In genomic region chr11:18877626-18878011, GRCm38 (mm10) we compare ENCODE assay signal across 8 mouse cellular contexts.
DNase-seq lines count a peak whose midpoint lies in the region; ATAC-seq lines count a peak whose summit lies in the region.

No protein-coding gene starts in this region.

- peaks cover 74% of the 10 kb centered on the region for H3K4me1 ChIP-seq in hindbrain, embryonic 15.5 days (replicated peaks)
- H3K4me1 ChIP-seq in midbrain, embryonic 15.5 days = peaks cover 32% of the 10 kb centered on the region

- no peaks in the 10 kb centered on the region for H3K9me3 ChIP-seq in hindbrain, embryonic 15.5 days
- H3K9me3 ChIP-seq in midbrain, embryonic 15.5 days = no peaks in the 10 kb centered on the region

- WGBS in hindbrain, embryonic 15.5 days = 0% methylated on average over 22 of the region's 27 CpGs
- 0% methylated on average over 23 of the region's 27 CpGs for WGBS in midbrain, embryonic 15.5 days

- H3K36me3 ChIP-seq in hindbrain, embryonic 15.5 days = no peaks in the 10 kb centered on the region
- no peaks in the 10 kb centered on the region for H3K36me3 ChIP-seq in midbrain, embryonic 15.5 days (replicated peaks)

- peak overlapping the region; percentile 43 for H3K9ac ChIP-seq in hindbrain, embryonic 15.5 days
- H3K9ac ChIP-seq in midbrain, embryonic 15.5 days = peak overlapping the region; percentile 22; the same call in 1 of the 2 replicates

- peak; percentile 28 to 58 for DNase-seq in left cerebral cortex, postnatal 10 days (ENCODE audit: extremely low spot score in 1 of 2, low spot score in 2 of 2)
- no peak for DNase-seq in left cerebral cortex, adult 9 months (ENCODE audit: low spot score in 2 of 2)
- DNase-seq in cerebellum, adult 9-11 months = peak; percentile 84
- peak; percentile 47 for DNase-seq in gastrocnemius, adult 18-20 months (ENCODE audit: low spot score)
- DNase-seq in liver = peak; percentile 70
- peak; percentile 18 for DNase-seq in thymus, postnatal 14 days

- H3K4me3 ChIP-seq in hindbrain, embryonic 15.5 days = peak overlapping the region; percentile 39
- peak overlapping the region; percentile 42 for H3K4me3 ChIP-seq in midbrain, embryonic 15.5 days

- peak; percentile 81 for ATAC-seq in hindbrain, embryonic 15.5 days (ENCODE audit: low FRiP score, low read depth)
- peak; percentile 80 for ATAC-seq in midbrain, embryonic 15.5 days (replicated peaks)

- no peaks in the 10 kb centered on the region for H3K27me3 ChIP-seq in hindbrain, embryonic 15.5 days
- H3K27me3 ChIP-seq in midbrain, embryonic 15.5 days (replicated peaks) = peaks cover 34% of the 10 kb centered on the region

- intact Hi-C loops in left cerebral cortex, postnatal 10 days (cut with DNase I) = loop anchor here (2.0 to 5.0 kb wide), 4 partner anchors 141 to 1415 kb away; partner anchors contain the start of gene Meis1

- H3K4me2 ChIP-seq in hindbrain, embryonic 15.5 days = peak overlapping the region; percentile 73
- H3K4me2 ChIP-seq in midbrain, embryonic 15.5 days = peak overlapping the region; percentile 67

- peak overlapping the region; percentile 92 for H3K27ac ChIP-seq in hindbrain, embryonic 15.5 days (replicated peaks)
- peak overlapping the region; percentile 79 for H3K27ac ChIP-seq in midbrain, embryonic 15.5 days

Comparison
In these comparisons a context has a peak if more than half of its experiments do, and no peak if none do; other contexts are left out.
1. DNase-seq: peak in left cerebral cortex, postnatal 10 days (2 of 2), cerebellum, adult 9-11 months (single experiment), gastrocnemius, adult 18-20 months (single experiment), liver (single experiment) and thymus, postnatal 14 days (single experiment); none in left cerebral cortex, adult 9 months (0 of 2).